Mouse (Mus musculus) olfactory bulb, adult 2 months (tissue): ENCODE results near the gene Dffa.

Source experiments
- CTCF ChIP-seq: fragments of 200-500 bp; IDR thresholded peaks from 2 replicates; pipeline ENCODE4 v1.5.1; 2012; ENCODE audit warnings: low read depth, mild to moderate bottlenecking, low read length, moderate library complexity; ENCODE audit not compliant: insufficient read depth
- POLR2A ChIP-seq: fragments of 200-500 bp; IDR thresholded peaks from 2 replicates; pipeline ENCODE4 v1.6.1; 2012; ENCODE audit warnings: mild to moderate bottlenecking, low read depth, low read length, moderate library complexity; ENCODE audit not compliant: insufficient read depth

DNA sequence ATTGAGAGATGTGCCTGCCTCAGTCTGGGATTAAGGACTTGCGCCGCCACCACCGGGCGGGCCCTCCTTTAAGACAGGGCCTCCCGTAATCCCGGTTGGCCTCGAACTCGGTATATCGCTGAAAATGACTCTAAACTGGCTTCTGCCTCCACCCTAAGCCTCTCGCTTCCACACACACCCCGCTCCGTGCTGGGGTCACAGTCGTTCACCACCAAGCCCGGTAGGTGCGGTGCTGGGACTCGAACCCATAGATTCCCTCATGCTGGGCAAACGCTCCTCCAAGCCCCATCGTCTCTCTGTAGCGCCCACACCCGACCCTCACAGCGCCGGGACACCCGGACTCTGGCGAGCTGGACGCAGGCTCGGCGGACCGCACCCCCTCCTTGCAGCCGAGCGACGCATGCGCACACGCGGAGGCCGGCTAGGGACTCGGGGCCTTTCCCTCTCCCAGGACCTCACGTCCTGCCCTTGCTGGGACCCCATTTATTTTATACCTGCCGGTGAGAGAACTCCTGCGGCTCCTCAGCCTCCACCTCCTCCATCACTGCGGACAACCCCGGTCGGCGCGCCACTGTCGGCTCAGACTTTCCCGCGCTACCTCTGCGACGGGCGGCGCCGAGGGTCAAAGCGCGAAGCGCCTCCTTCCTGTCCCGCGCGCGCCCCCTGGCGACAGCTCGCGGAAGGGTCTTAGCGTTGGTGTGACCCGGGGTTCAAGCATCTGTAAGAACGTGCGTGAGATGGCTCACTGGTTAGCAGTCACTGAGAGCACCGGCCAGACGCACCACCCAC is 33.2 kb downstream of the Dffa start, which contains the start of gene Cenps:
- TF ChIP-seq CTCF (peak; percentile 98), POLR2A (0 out of 2 replicates have a peak, but pooled peaks have one; percentile 15)
